In genomic region chr15:12194817-12195735, GRCm38 (mm10) we compare ENCODE assay signal across 9 mouse cellular contexts. TPM values are rescaled to one million over a fixed set of nuclear protein-coding genes. Genes with fewer than 3 reads are reported as not detected.
DNase-seq lines count a peak whose midpoint lies in the region; ATAC-seq and TF ChIP-seq lines count a peak whose summit lies in the region.
"Had no signal": no experiment of that assay in that cellular context is flagged by ENCODE, and none has a peak within 500 bp of the region (broad histone marks: within the 10 kb centered on the region; RNA-seq: fewer than 3 reads in every experiment).

No protein-coding gene starts in this region.

- H3K4me1 ChIP-seq in kidney, embryonic 16.5 days (ENCODE audit: insufficient read depth, low read length), result peaks cover 32% of the 10 kb centered on the region
- H3K4me1 ChIP-seq in embryonic facial prominence, embryonic 12.5 days, result peaks cover 13% of the 10 kb centered on the region; the same call in 1 of the 2 replicates
- H3K4me1 ChIP-seq in heart, postnatal 0 days (ENCODE audit: control insufficient read depth, insufficient read depth), result peaks cover 16% of the 10 kb centered on the region; the same call in 1 of the 2 replicates
- peaks cover 20% of the 10 kb centered on the region for H3K4me1 ChIP-seq in liver, postnatal 0 days (ENCODE audit: insufficient read depth)
- no peaks in the 10 kb centered on the region for H3K4me1 ChIP-seq in midbrain, postnatal 0 days (ENCODE audit: insufficient read depth, low read length)

- H3K9me3 ChIP-seq in kidney, embryonic 16.5 days (ENCODE audit: low read length), result no peaks in the 10 kb centered on the region
- H3K9me3 ChIP-seq in embryonic facial prominence, embryonic 12.5 days, result no peaks in the 10 kb centered on the region
- H3K9me3 ChIP-seq in heart, postnatal 0 days (replicated peaks; ENCODE audit: control insufficient read depth, low read length), result no peaks in the 10 kb centered on the region
- no peaks in the 10 kb centered on the region for H3K9me3 ChIP-seq in liver, postnatal 0 days (ENCODE audit: low read length)
- no peaks in the 10 kb centered on the region for H3K9me3 ChIP-seq in midbrain, postnatal 0 days (ENCODE audit: low read length)

- H3K4me2 ChIP-seq in kidney, embryonic 16.5 days (replicated peaks; ENCODE audit: low read depth, low read length), result peak overlapping the region; percentile 47
- H3K4me2 ChIP-seq in embryonic facial prominence, embryonic 12.5 days (replicated peaks), result no peak overlapping the region; the same call in 1 of the 2 replicates
- peak overlapping the region; percentile 47 for H3K4me2 ChIP-seq in heart, postnatal 0 days (ENCODE audit: low read depth, low read length)
- H3K4me2 ChIP-seq in liver, postnatal 0 days (ENCODE audit: low read depth, low read length), result peak overlapping the region; percentile 75
- no peak overlapping the region for H3K4me2 ChIP-seq in midbrain, postnatal 0 days (ENCODE audit: low read depth, low read length, poor library complexity, severe bottlenecking)

- no peak for TF ChIP-seq CTCF in heart, postnatal 0 days (IDR thresholded peaks at IDR 0.05; ENCODE audit: low read depth)
- TF ChIP-seq CTCF in liver, postnatal 0 days (IDR thresholded peaks at IDR 0.05; ENCODE audit: low read depth), result no peak
- TF ChIP-seq CTCF in midbrain, postnatal 0 days (IDR thresholded peaks at IDR 0.05), result no peak

- peak overlapping the region; percentile 48 for H3K9ac ChIP-seq in kidney, embryonic 16.5 days (replicated peaks; ENCODE audit: low read length)
- H3K9ac ChIP-seq in embryonic facial prominence, embryonic 12.5 days, result no peak overlapping the region
- 0 out of 2 replicates have a peak overlapping the region, but pooled peaks have one; percentile 7 for H3K9ac ChIP-seq in heart, postnatal 0 days (replicated peaks; ENCODE audit: low read depth, low read length)
- no peak overlapping the region; the same call in 1 of the 2 replicates for H3K9ac ChIP-seq in liver, postnatal 0 days (replicated peaks)
- no peak overlapping the region for H3K9ac ChIP-seq in midbrain, postnatal 0 days (replicated peaks; ENCODE audit: low read length, poor library complexity, severe bottlenecking)

- no peak for DNase-seq in kidney, adult 11 months
- no peak for DNase-seq in heart, postnatal 0 days (ENCODE audit: low spot score)
- DNase-seq in liver, postnatal 0 days, result no peak
- no peak for DNase-seq in cerebellum, postnatal 14 days
- DNase-seq in midbrain, postnatal 0 days (ENCODE audit: low spot score), result no peak
- no peak for DNase-seq in embryo, embryonic 10 days (ENCODE audit: low spot score)
- DNase-seq: adrenal gland, postnatal 36 days had no signal

- H3K4me3 ChIP-seq in kidney, embryonic 16.5 days (ENCODE audit: low read length), result peak overlapping the region; percentile 3
- no peak overlapping the region for H3K4me3 ChIP-seq in embryonic facial prominence, embryonic 12.5 days
- H3K4me3 ChIP-seq in heart, postnatal 0 days (ENCODE audit: low read depth, low read length), result 0 out of 2 replicates have a peak overlapping the region, but pooled peaks have one; percentile 6
- H3K4me3 ChIP-seq in liver, postnatal 0 days (ENCODE audit: low read depth, low read length), result peak overlapping the region; percentile 34
- H3K4me3 ChIP-seq in midbrain, postnatal 0 days (ENCODE audit: low read depth, low read length), result no peak overlapping the region

- H3K27me3 ChIP-seq in kidney, embryonic 16.5 days (ENCODE audit: insufficient read depth, low read length), result no peaks in the 10 kb centered on the region
- no peaks in the 10 kb centered on the region for H3K27me3 ChIP-seq in embryonic facial prominence, embryonic 12.5 days
- H3K27me3 ChIP-seq in heart, postnatal 0 days (ENCODE audit: control insufficient read depth, insufficient read depth, low read length), result no peaks in the 10 kb centered on the region
- no peaks in the 10 kb centered on the region for H3K27me3 ChIP-seq in liver, postnatal 0 days (ENCODE audit: insufficient read depth, low read length)
- H3K27me3 ChIP-seq in midbrain, postnatal 0 days (ENCODE audit: insufficient read depth, low read length), result no peaks in the 10 kb centered on the region

- no peak for ATAC-seq in kidney, embryonic 16.5 days (ENCODE audit: low FRiP score, low TSS enrichment)
- no peak for ATAC-seq in embryonic facial prominence, embryonic 12.5 days (ENCODE audit: insufficient number of reproducible peaks, insufficient read depth, low FRiP score, low TSS enrichment)
- ATAC-seq in heart, postnatal 0 days (ENCODE audit: insufficient read depth, low read depth), result no peak
- ATAC-seq in liver, postnatal 0 days, result no peak
- ATAC-seq in midbrain, postnatal 0 days (ENCODE audit: low FRiP score), result no peak

- H3K27ac ChIP-seq in kidney, embryonic 16.5 days (ENCODE audit: low read length), result peak overlapping the region; percentile 80
- H3K27ac ChIP-seq in embryonic facial prominence, embryonic 12.5 days, result peak overlapping the region; percentile 65
- no peak overlapping the region for H3K27ac ChIP-seq in heart, postnatal 0 days (ENCODE audit: low read depth)
- H3K27ac ChIP-seq in liver, postnatal 0 days (ENCODE audit: low read depth), result peak overlapping the region; percentile 69
- no peak overlapping the region for H3K27ac ChIP-seq in midbrain, postnatal 0 days (ENCODE audit: low read depth, low read length)

- peaks cover 7% of the 10 kb centered on the region for H3K36me3 ChIP-seq in kidney, embryonic 16.5 days (ENCODE audit: insufficient read depth, low read length)
- H3K36me3 ChIP-seq in embryonic facial prominence, embryonic 12.5 days, result 0 out of 2 replicates have a peak, but pooled peaks cover 9% of the 10 kb centered on the region
- 0 out of 2 replicates have a peak, but pooled peaks cover 9% of the 10 kb centered on the region for H3K36me3 ChIP-seq in heart, postnatal 0 days (replicated peaks; ENCODE audit: control insufficient read depth, insufficient read depth, low read length)
- no peaks in the 10 kb centered on the region for H3K36me3 ChIP-seq in liver, postnatal 0 days (replicated peaks; ENCODE audit: insufficient read depth, low read length)
- peaks cover 4% of the 10 kb centered on the region; the same call in 1 of the 2 replicates for H3K36me3 ChIP-seq in midbrain, postnatal 0 days (ENCODE audit: insufficient read depth, low read length)

- no peak for TF ChIP-seq EP300 in heart, postnatal 0 days (IDR thresholded peaks at IDR 0.05; ENCODE audit: low read depth)
- TF ChIP-seq EP300 in liver, postnatal 0 days (IDR thresholded peaks at IDR 0.05; ENCODE audit: low read depth), result no peak

- whole genome bisulfite sequencing in kidney, embryonic 16.5 days, result 40% methylated on average over 20 of the region's 20 CpGs
- WGBS in embryonic facial prominence, embryonic 12.5 days, result 72% methylated on average over 20 of the region's 20 CpGs
- WGBS in heart, postnatal 0 days, result 45% methylated on average over 20 of the region's 20 CpGs
- WGBS in liver, postnatal 0 days (ENCODE audit: insufficient replicate concordance), result 42% methylated on average over 20 of the region's 20 CpGs
- 77% methylated on average over 20 of the region's 20 CpGs for WGBS in midbrain, postnatal 0 days

RNA-seq across cellular contexts. Expression of gene Mtmr12, which starts 9.8 kb away (rescaled TPM):
- 22.5 and 25.0 TPM in 2 replicates for polyA plus RNA-seq in kidney, embryonic 16.5 days (2015; fragmentation: Nextera tagmentation; extraction: Ambion mirVana)
- polyA plus RNA-seq in embryonic facial prominence, embryonic 12.5 days (2016; fragmentation: Nextera tagmentation; extraction: Ambion mirVana), result 19.4 and 20.1 TPM in 2 replicates
- 9.8 and 19.2 TPM in 2 replicates for total RNA-seq in heart, postnatal 0 days (2014; rRNA removed; ENCODE audit: low replicate concordance)
- 4.9 and 5.4 TPM in 2 replicates for polyA plus RNA-seq in heart, postnatal 0 days (2015; fragmentation: Nextera tagmentation; extraction: Ambion mirVana)
- polyA plus RNA-seq in liver, postnatal 0 days (2015; fragmentation: Nextera tagmentation; extraction: Ambion mirVana), result 3.9 and 4.0 TPM in 2 replicates
- total RNA-seq in midbrain, postnatal 0 days (2014; rRNA removed), result 10.4 and 12.6 TPM in 2 replicates
- 4.5 and 4.8 TPM in 2 replicates for polyA plus RNA-seq in midbrain, postnatal 0 days (2015; fragmentation: Nextera tagmentation; extraction: Ambion mirVana)

Comparison
In these comparisons a context has a peak if more than half of its experiments do, and no peak if none do; other contexts are left out.
1. H3K27ac ChIP-seq: peak in kidney, embryonic 16.5 days (single experiment), embryonic facial prominence, embryonic 12.5 days (single experiment) and liver, postnatal 0 days (single experiment); none in heart, postnatal 0 days (single experiment) and midbrain, postnatal 0 days (single experiment).
2. H3K4me2 ChIP-seq: peak in kidney, embryonic 16.5 days (single experiment), heart, postnatal 0 days (single experiment) and liver, postnatal 0 days (single experiment); none in embryonic facial prominence, embryonic 12.5 days (single experiment) and midbrain, postnatal 0 days (single experiment).
3. H3K4me3 ChIP-seq: peak in kidney, embryonic 16.5 days (single experiment), heart, postnatal 0 days (single experiment) and liver, postnatal 0 days (single experiment); none in embryonic facial prominence, embryonic 12.5 days (single experiment) and midbrain, postnatal 0 days (single experiment).
4. H3K9ac ChIP-seq: peak in kidney, embryonic 16.5 days (single experiment) and heart, postnatal 0 days (single experiment); none in embryonic facial prominence, embryonic 12.5 days (single experiment), liver, postnatal 0 days (single experiment) and midbrain, postnatal 0 days (single experiment).